Mouse (Mus musculus) kidney, embryonic 15.5 days (tissue): ENCODE data around the gene Cecr2. TPM values are rescaled to one million over a fixed set of nuclear protein-coding genes. Genes with fewer than 3 reads are reported as not detected.

Experiments
- ATAC-seq: fragments of 200-750 bp; cut with Nextera tagmentation; replicated peaks from 2 replicates; pipeline ENCODE4 v1.8.0; 2017; ENCODE audit warnings: moderate TSS enrichment; ENCODE audit not compliant: low FRiP score
- H3K27ac ChIP-seq: fragments of 300-500 bp; sonication (generic); 2 replicates; pipeline ENCODE4 v1.5.1; 2015; ENCODE audit warnings: mild to moderate bottlenecking, inconsistent platforms
- H3K27me3 ChIP-seq: fragments of 300-500 bp; sonication (generic); 2 replicates; pipeline ENCODE4 v1.6.1; 2015; ENCODE audit warnings: inconsistent platforms
- H3K36me3 ChIP-seq: fragments of 300-500 bp; sonication (generic); 2 replicates; pipeline ENCODE4 v1.6.1; 2015; ENCODE audit warnings: inconsistent platforms
- H3K4me1 ChIP-seq: fragments of 300-500 bp; sonication (generic); 2 replicates; pipeline ENCODE4 v1.6.1; 2015; ENCODE audit warnings: inconsistent platforms
- H3K4me2 ChIP-seq: fragments of 300-500 bp; sonication (generic); 2 replicates; pipeline ENCODE4 v1.6.1; 2015; ENCODE audit warnings: moderate library complexity, mild to moderate bottlenecking, inconsistent platforms
- H3K4me3 ChIP-seq: fragments of 300-500 bp; sonication (generic); replicated peaks from 2 replicates; pipeline ENCODE4 v1.5.1; 2015; ENCODE audit warnings: mild to moderate bottlenecking, inconsistent platforms
- H3K9ac ChIP-seq: fragments of 300-500 bp; sonication (generic); 2 replicates; pipeline ENCODE4 v1.6.1; 2015; ENCODE audit warnings: mild to moderate bottlenecking, inconsistent platforms
- H3K9me3 ChIP-seq: fragments of 300-500 bp; sonication (generic); replicated peaks from 2 replicates; pipeline ENCODE4 v1.6.1; 2016; ENCODE audit warnings: inconsistent platforms
- WGBS: fragments of 180-500 bp; shearing (Covaris S2); methylation state at CpG from one replicate; pipeline ENCODE4 v1.1.7; 2015; ENCODE audit warnings: mixed read lengths; 5-methylcytosine and 5-hydroxymethylcytosine counted together
- polyA plus RNA-seq: library from polyadenylated mRNA; unstranded; fragments of >200 nt; fragmentation: Nextera tagmentation; extraction: Ambion mirVana; gene quantifications from 2 replicates; pipeline ENCODE4 v1.2.1, GENCODE M21; 2015

Cecr2 gene
- polyA plus RNA-seq, 1 experiment from 2014 or later, result 6.7 TPM

DNA sequence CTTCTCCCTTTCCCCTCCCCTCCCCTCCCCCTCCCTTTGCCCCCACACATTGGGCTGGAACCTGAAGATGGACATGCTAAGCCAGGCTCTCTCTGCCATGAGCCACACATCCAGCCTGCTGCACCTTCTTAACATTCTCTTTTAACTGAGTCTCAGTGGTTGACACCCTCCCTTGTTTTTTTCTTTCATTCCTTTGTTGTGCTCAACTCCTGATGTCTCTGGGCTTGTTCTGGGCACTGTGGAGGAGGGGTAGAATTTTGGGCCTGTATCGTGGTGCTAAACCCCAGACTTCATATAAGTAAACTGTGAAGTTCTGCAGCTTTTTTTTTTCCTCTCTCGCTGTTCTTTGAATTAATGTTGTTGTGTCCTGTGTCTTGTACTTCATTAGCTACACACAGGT lies 9.8 kb downstream of the Cecr2 start:
- Histone ChIP-seq H3K4me1 (no peaks in the 10 kb centered on the region), H3K4me2 (no peak overlapping the region), H3K4me3 (no peak overlapping the region), H3K36me3 (no peaks in the 10 kb centered on the region), H3K27ac (no peak overlapping the region), H3K27me3 (no peaks in the 10 kb centered on the region), H3K9me3 (no peaks in the 10 kb centered on the region), H3K9ac (no peak overlapping the region)
- no peak for ATAC-seq
- 66% methylated on average over 2 of the region's 2 CpGs for WGBS

DNA sequence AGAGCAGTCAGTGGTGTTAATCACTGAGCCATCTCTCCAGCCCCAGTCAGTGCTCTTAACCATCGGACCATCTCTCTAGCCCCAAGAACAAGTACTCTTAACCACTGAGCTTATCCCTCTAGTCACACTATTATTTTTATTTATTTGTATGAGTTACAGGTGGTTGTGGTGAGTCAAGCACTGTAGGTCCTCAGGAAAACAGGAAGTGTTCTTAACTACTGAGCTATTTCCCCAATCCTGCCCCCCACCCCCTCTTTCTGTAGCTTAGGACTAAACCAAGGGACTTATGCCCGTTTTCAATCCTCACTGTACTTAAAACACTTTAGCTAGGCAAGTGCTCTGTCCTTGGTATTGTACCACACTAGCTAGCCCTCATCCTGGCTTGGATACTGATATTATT lies 17.2 kb downstream of the Cecr2 start:
- ATAC-seq, result no peak
- H3K4me1 ChIP-seq, result no peaks in the 10 kb centered on the region
- 77% methylated on average over 2 of the region's 2 CpGs for WGBS

DNA sequence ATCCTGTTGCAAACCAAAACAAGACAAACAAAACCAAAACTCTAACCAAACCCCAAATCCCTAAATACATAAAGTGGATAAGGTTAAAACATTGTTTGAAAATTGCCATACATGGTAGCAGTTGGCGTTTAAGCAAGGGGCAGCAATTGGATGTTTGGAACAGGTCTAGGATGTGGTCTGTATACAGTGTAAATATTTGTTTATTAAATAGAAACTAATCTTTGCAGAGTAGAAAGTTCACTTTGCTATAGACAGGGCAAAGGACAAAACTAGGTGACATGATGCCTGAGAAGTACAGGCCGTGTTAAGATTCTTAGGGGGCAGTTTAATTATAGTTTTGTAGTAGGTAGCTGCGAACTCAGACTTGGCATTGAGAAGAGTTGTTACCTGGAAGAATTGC lies 18.6 kb downstream of the Cecr2 start:
- WGBS, result 93% methylated on average over 3 of the region's 3 CpGs

More for the DNA sequence above, 17.2 kb downstream of the Cecr2 start:
- Histone ChIP-seq H3K36me3 (no peaks in the 10 kb centered on the region), H3K4me3 (no peak overlapping the region), H3K9me3 (no peaks in the 10 kb centered on the region), H3K27me3 (no peaks in the 10 kb centered on the region), H3K27ac (no peak overlapping the region), H3K4me2 (no peak overlapping the region), H3K9ac (no peak overlapping the region)

DNA sequence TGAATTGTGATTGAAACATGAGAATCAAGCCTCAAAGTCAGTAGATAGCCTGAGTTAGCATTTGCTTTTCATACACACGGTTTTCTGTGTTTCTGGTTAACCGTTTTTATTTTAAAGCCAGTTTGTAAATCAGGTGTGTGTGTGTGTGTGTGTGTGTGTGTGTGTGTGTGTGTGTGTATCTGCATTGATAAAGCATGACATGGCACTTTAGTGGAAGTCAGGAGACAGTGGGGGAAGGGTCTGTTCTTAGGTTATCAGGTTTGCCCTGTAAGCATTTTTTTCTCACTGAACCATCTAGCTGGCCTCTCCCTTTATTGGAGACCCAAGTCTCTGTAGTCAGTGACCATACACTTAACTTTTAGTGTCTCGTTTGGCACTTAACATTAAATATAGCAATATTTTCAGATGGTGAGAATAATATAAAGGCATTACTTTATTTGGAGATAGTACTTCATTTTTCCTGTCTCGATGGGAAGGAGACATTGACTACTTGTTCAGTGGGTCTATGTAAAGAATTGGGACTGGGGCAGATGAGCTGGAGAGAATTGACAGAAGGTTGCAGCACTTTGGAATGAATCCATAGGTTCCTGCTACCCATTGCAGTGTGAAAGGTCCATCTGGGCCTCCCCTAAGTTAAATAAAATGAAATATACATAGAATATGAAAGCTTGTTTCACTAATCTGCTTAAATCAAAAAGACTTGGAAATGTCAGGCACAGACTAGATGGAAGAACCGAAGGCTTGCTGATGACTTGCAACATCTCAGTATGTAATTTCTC lies 20.9 kb downstream of the Cecr2 start:
- H3K4me1 ChIP-seq, result no peaks in the 10 kb centered on the region
- no peak overlapping the region for H3K4me2 ChIP-seq
- H3K4me3 ChIP-seq, result no peak overlapping the region
- no peaks in the 10 kb centered on the region for H3K27me3 ChIP-seq
- H3K27ac ChIP-seq, result no peak overlapping the region
- ATAC-seq, result no peak
- 87% methylated on average over 5 of the region's 5 CpGs for WGBS
- H3K36me3 ChIP-seq, result no peaks in the 10 kb centered on the region
- no peak overlapping the region for H3K9ac ChIP-seq
- no peaks in the 10 kb centered on the region for H3K9me3 ChIP-seq

More for the DNA sequence above, 18.6 kb downstream of the Cecr2 start:
- Histone ChIP-seq H3K4me1 (no peaks in the 10 kb centered on the region), H3K4me2 (no peak overlapping the region), H3K4me3 (no peak overlapping the region), H3K27ac (no peak overlapping the region), H3K9me3 (no peaks in the 10 kb centered on the region), H3K9ac (no peak overlapping the region), H3K27me3 (no peaks in the 10 kb centered on the region), H3K36me3 (no peaks in the 10 kb centered on the region)
- no peak for ATAC-seq

DNA sequence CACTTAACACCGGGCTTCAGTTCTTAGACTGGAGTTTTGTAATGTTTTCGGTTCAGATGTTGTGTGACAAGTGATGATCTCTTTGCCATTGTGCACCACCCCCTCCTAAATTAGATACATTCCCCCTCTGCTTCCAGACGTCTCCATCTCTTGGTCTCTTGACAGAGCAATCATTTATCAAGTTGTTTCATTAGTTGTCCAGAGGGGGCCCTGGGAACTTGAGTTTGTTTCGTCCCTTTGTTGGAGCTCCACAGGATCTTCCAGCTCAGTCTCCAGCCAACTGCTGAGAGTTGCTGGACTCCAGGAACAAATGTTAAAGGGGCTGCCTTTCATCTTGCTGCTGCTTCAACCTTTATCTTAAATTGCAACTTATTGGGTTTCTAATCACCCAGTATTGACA lies 34.1 kb downstream of the Cecr2 start:
- H3K27me3 ChIP-seq, result no peaks in the 10 kb centered on the region
- WGBS, result 17% methylated on average over 4 of the region's 4 CpGs
- no peak overlapping the region for H3K4me3 ChIP-seq
- no peaks in the 10 kb centered on the region for H3K36me3 ChIP-seq
- no peak overlapping the region for H3K9ac ChIP-seq
- no peak overlapping the region for H3K4me2 ChIP-seq
- no peak for ATAC-seq
- H3K27ac ChIP-seq, result no peak overlapping the region
- H3K9me3 ChIP-seq, result no peaks in the 10 kb centered on the region
- H3K4me1 ChIP-seq, result 0 out of 2 replicates have a peak, but pooled peaks cover 4% of the 10 kb centered on the region

DNA sequence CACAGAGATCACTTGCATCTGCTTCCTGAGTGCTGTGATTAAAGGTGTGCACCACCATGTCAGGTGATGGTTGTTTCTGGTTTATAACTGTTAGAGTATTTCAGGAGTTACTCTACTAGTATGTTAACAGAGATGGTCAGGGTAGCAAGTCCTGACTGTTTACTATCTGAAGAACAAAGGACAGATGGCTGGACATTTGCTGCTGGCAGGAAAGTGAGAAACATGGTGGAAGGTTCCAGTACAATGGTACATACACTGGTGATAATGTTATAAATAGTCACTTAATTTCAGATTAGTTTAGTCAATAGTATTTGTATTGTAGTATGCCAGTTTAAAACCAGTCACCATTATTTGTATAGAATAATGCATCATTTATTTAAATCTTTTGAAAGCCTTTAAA lies 38.2 kb downstream of the Cecr2 start:
- Histone ChIP-seq H3K4me2 (no peak overlapping the region), H3K27me3 (no peaks in the 10 kb centered on the region), H3K4me1 (0 out of 2 replicates have a peak, but pooled peaks cover 4% of the 10 kb centered on the region), H3K4me3 (no peak overlapping the region), H3K27ac (no peak overlapping the region), H3K9me3 (no peaks in the 10 kb centered on the region), H3K9ac (no peak overlapping the region), H3K36me3 (no peaks in the 10 kb centered on the region)
- no peak for ATAC-seq

DNA sequence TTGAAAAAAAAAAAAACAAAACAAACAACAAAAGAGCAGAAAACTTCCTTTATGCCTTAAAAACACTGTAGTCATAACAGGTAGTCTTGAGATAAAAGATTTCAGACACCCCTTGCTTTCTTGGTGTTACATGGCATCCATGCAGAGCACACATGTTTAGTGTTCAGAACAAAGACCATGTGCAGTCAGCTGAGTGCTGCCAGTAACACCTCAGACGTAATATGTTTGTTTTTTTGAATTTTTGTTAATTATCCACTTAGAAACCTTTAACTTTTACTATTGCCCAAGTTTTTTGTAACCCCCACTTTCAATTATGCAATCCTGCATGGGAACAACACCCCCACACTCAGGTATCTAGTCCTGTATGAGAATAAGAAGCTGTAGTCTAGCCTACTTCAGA lies 42.6 kb downstream of the Cecr2 start:
- Histone ChIP-seq H3K27ac (no peak overlapping the region), H3K27me3 (no peaks in the 10 kb centered on the region), H3K9ac (no peak overlapping the region), H3K4me2 (no peak overlapping the region), H3K9me3 (no peaks in the 10 kb centered on the region), H3K4me3 (no peak overlapping the region), H3K36me3 (no peaks in the 10 kb centered on the region), H3K4me1 (no peaks in the 10 kb centered on the region)
- no peak for ATAC-seq
- WGBS, result 51% methylated on average over 1 of the region's 1 CpGs

DNA sequence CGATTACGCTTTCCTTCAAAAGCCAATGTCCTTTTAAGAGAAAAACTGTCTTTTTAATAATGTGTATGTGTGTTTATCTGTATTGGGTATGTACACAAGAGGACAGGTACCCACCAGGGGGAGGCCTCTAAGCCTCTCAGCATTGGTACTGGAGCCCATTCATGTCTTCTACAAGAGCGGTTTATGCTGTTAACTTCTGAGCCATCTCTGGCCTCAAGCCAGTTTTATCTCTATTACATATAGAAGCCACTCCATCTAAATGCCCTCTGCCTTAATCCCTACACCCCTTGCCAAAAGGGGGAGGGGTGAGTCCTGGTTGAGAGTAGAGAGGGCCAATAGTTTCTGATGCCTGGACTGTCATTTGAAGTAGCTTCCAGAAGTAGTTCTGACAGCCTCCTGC lies 48.6 kb downstream of the Cecr2 start:
- Histone ChIP-seq H3K36me3 (no peaks in the 10 kb centered on the region), H3K4me1 (peaks cover 17% of the 10 kb centered on the region), H3K4me2 (no peak overlapping the region), H3K4me3 (no peak overlapping the region), H3K9me3 (no peaks in the 10 kb centered on the region), H3K27me3 (no peaks in the 10 kb centered on the region), H3K27ac (no peak overlapping the region), H3K9ac (no peak overlapping the region)
- ATAC-seq, result no peak; the same call in 1 of the 2 replicates
- 90% methylated on average over 3 of the region's 3 CpGs for WGBS

DNA sequence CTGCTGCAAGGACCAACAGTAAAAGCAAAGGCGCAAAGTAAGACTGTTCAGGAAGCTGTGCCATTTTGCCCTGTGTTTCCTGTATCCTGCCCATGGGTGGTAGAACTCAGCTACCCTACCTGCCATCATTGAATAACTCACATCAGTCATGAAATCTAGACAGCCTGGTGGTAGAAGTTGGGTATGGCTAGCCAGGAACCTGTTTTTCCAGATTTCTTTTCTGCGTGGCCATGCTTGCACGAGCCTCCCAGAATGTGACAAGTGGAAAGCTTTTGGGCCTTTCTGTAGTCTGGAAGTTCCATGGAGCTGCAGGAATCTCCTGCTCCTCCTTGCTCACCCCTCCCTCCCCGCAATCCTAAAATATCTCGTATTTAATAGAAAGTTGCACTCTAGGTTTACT lies 49.1 kb downstream of the Cecr2 start:
- no peaks in the 10 kb centered on the region for H3K36me3 ChIP-seq
- no peak overlapping the region for H3K9ac ChIP-seq
- ATAC-seq, result no peak; the same call in 1 of the 2 replicates

DNA sequence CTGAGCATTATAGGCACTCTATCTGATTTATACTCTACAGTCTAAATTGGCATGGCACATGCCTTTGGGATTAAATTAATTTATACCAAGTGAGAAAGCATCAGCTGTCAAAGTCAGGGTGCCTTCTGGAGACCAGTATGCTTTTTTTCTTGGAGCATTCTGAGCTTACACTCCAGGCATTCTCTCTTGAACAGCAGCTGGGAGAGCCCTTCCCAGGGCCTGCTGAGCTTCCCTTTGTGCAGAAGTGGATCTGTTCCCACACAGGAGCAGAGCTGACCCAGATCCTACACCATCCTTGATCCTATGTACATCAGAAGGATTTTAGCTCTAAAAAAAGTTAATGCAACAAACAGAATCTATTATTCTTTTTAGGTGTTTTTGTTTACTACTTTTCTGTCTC lies 49.7 kb downstream of the Cecr2 start:
- H3K9me3 ChIP-seq, result no peaks in the 10 kb centered on the region
- H3K27ac ChIP-seq, result no peak overlapping the region
- H3K27me3 ChIP-seq, result no peaks in the 10 kb centered on the region
- H3K9ac ChIP-seq, result no peak overlapping the region
- no peak for ATAC-seq
- no peak overlapping the region for H3K4me2 ChIP-seq
- peaks cover 17% of the 10 kb centered on the region for H3K4me1 ChIP-seq
- no peak overlapping the region for H3K4me3 ChIP-seq
- no peaks in the 10 kb centered on the region for H3K36me3 ChIP-seq

More for the DNA sequence above, 49.1 kb downstream of the Cecr2 start:
- WGBS, result 71% methylated on average over 5 of the region's 5 CpGs
- no peaks in the 10 kb centered on the region for H3K9me3 ChIP-seq
- no peak overlapping the region for H3K27ac ChIP-seq
- no peaks in the 10 kb centered on the region for H3K27me3 ChIP-seq
- H3K4me2 ChIP-seq, result no peak overlapping the region
- H3K4me3 ChIP-seq, result no peak overlapping the region
- peaks cover 17% of the 10 kb centered on the region for H3K4me1 ChIP-seq

DNA sequence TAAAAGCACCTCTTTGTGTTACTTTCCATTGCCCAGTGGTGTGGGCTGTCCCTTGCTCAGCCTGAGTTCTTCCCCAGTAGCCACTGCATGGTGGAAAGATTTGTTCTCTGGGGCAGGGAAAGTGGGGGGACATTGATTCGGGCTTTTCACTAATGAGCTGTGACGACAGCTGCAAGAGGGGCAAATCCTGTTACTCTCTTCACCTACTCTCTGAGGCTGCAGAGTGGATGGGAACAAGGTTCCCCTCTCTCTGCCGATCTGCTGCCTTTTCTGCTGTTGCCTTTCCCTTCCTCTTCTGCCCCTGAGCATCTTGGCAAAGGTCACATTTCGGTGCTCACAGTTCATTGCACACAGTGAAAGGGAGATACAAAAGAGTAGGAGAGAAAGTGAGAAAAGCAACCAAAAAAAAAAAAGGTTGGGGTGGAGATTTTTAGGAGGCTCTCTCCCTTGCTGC lies 50.4 kb downstream of the Cecr2 start:
- H3K4me3 ChIP-seq, result no peak overlapping the region
- H3K9me3 ChIP-seq, result no peaks in the 10 kb centered on the region
- H3K9ac ChIP-seq, result no peak overlapping the region
- H3K36me3 ChIP-seq, result no peaks in the 10 kb centered on the region
- no peak overlapping the region for H3K4me2 ChIP-seq
- 9% methylated on average over 4 of the region's 4 CpGs for WGBS
- peaks cover 17% of the 10 kb centered on the region for H3K4me1 ChIP-seq
- H3K27me3 ChIP-seq, result no peaks in the 10 kb centered on the region
- 0 out of 2 replicates have a peak overlapping the region, but pooled peaks have one; percentile 10 for H3K27ac ChIP-seq
- ATAC-seq, result no peak

DNA sequence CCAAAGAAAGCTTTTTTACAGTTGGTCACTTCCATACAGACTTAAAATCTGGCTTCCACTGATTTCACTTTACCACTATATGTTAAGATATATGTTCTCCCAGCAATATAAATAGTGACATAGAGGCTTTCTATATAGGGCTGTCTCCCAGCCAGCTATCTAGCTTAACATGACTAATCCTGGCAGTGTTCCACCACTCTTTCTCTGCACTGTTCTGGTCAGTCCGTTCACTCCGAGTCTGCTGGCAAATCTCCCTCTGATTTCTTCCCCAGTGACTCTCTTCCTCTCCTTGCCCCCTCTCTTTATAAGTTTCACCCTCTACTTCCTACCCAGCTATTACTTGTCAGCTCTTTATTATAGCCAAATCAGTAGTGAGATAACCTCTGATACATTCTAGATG lies 59.8 kb downstream of the Cecr2 start:
- no peak for ATAC-seq
- H3K4me3 ChIP-seq, result no peak overlapping the region
- no peaks in the 10 kb centered on the region for H3K4me1 ChIP-seq
- 67% methylated on average over 2 of the region's 2 CpGs for WGBS
- no peaks in the 10 kb centered on the region for H3K36me3 ChIP-seq
- H3K9me3 ChIP-seq, result no peaks in the 10 kb centered on the region
- H3K4me2 ChIP-seq, result no peak overlapping the region
- H3K9ac ChIP-seq, result no peak overlapping the region
- no peaks in the 10 kb centered on the region for H3K27me3 ChIP-seq
- H3K27ac ChIP-seq, result no peak overlapping the region

DNA sequence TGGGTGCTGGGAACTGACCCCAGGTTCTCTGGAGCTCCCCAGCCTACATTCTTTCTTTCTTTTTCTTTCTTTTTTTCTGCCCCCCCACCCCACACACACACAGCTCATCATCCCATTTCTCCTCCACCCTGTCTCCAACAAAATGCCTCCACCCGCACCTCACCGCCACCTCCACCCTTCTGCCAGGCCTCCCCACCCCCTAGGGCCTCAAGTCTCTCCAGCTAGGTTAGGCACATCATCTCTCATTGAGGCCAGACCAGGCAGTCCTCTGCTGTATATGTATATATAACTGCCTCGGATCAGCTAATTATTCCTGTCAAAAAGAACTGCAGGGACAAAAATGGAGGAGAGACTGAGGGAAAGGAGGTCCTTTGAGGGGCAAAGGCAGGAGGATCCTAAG lies 69.8 kb downstream of the Cecr2 start:
- no peak for ATAC-seq
- H3K4me2 ChIP-seq, result no peak overlapping the region
- 95% methylated on average over 3 of the region's 3 CpGs for WGBS
- no peaks in the 10 kb centered on the region for H3K4me1 ChIP-seq
- 0 out of 2 replicates have a peak, but pooled peaks cover 11% of the 10 kb centered on the region for H3K36me3 ChIP-seq
- H3K27me3 ChIP-seq, result no peaks in the 10 kb centered on the region
- H3K4me3 ChIP-seq, result no peak overlapping the region
- H3K27ac ChIP-seq, result no peak overlapping the region
- H3K9me3 ChIP-seq, result no peaks in the 10 kb centered on the region
- H3K9ac ChIP-seq, result no peak overlapping the region
